Mouse (Mus musculus): ENCODE measurements at regions not wholly inside any gene's neighbourhood (a gene's known extent, or its start where the extent isn't known, plus 50 kb on each side); places are given as distances from the start of the nearest gene placed in this dataset.

DNA sequence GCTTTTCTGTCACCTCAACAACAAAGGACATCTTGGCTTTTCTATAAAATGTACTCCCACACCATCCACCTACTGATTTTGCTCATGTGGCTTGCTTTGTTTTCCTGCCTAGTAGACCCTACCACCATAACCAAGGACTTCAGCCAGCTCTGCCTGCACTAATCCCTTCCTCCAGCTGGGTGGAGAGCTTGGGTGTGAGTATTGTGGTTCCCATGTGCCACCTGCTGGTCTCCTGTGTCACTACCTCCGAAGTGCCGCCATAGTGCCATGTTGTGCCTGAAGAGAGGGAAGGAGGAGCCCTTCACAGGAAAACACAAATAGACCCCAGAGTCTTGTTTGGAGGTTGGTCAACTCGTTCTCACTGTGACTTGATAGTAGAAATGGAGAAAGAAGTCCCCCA lies 181.3 kb upstream of the Spaca1 start:
- Histone ChIP-seq H3K4me2 (no peak overlapping the region), H3K36me3 (no peaks in the 10 kb centered on the region), H3K4me3 (replicated peaks) (no peak overlapping the region), H3K9me3 (replicated peaks) (no peaks in the 10 kb centered on the region), H3K9ac (replicated peaks) (no peak overlapping the region), H3K27me3 (replicated peaks) (no peaks in the 10 kb centered on the region), H3K4me1 (peaks cover 5% of the 10 kb centered on the region; the same call in 1 of the 2 replicates), H3K27ac (replicated peaks) (no peak overlapping the region)
- peak; percentile 69; the same call in 1 of the 2 replicates for ATAC-seq (ENCODE audit: low FRiP score)
- WGBS: 9% methylated on average over 3 of the region's 3 CpGs

DNA sequence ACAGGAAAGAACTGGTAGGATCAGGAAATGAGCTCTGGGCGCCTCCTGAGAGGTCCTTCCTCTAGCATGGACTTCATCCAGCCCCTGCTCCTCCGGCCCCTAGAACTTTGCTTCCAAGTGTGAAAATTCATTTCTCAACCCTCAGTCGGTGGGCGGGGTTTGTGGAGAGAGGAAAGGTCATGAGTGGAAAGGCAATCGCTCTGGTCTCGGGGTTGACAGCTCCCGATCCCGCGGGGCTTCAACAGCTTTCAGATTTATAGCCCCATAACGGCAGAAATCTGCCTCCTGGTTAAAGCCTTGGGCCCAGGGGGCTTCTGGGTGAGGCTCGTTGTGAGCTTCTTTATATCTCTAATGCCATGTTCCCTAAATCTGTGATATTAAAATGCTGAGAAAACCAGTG lies 184.2 kb upstream of the Spaca1 start:
- WGBS: 41% methylated on average over 11 of the region's 11 CpGs
- Histone ChIP-seq H3K9me3 (replicated peaks) (no peaks in the 10 kb centered on the region), H3K27me3 (replicated peaks) (no peaks in the 10 kb centered on the region), H3K36me3 (no peaks in the 10 kb centered on the region), H3K4me1 (peaks cover 5% of the 10 kb centered on the region; the same call in 1 of the 2 replicates), H3K4me2 (0 out of 2 replicates have a peak overlapping the region, but pooled peaks have one; percentile 11), H3K4me3 (replicated peaks) (no peak overlapping the region), H3K9ac (replicated peaks) (no peak overlapping the region), H3K27ac (replicated peaks) (no peak overlapping the region)
- ATAC-seq (ENCODE audit: low FRiP score): no peak

DNA sequence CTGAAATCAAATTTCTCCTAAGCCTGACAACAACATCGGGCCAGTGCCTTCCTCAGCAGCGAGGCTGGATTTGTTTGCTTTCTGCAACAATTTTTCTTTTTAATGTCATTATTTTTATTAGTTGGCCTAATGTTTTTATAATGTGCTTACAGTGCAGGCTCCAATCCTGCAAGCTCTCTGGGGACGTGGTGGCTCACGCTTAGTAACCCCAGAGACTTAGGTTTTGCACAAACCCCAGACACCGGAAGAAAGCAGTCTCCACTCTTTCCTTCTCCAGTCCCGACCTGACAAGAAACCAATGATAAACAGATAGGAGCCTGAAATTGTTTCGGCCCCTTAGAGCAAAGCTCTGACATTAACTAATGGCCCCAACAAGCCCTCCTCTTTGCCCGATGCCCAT lies 184.7 kb upstream of the Spaca1 start:
- 52% methylated on average over 8 of the region's 8 CpGs for WGBS
- no peak for ATAC-seq (ENCODE audit: low FRiP score)
- no peak overlapping the region for H3K27ac ChIP-seq (replicated peaks)

DNA sequence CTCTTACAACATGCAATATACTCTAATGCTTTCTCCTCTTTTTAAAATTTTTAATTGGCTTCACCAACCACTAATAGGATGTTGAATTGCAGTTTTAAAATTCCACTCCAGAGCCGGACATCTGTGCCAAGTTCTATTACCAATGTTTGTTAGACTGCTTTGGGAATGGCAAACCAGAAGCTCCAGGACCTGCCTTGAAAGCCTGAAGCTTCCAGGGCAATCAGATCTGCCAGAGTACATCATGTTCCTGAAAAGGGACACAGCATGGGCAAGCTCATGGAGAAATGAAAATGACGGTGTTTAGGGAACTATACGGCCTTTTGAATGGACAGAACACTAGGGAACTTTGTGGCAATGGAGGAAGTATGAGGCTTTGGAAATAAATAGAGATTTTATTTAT lies 187.8 kb upstream of the Spaca1 start:
- peaks cover 19% of the 10 kb centered on the region for H3K4me1 ChIP-seq
- no peaks in the 10 kb centered on the region for H3K27me3 ChIP-seq (replicated peaks)
- no peaks in the 10 kb centered on the region for H3K36me3 ChIP-seq
- WGBS: 77% methylated on average over 3 of the region's 3 CpGs
- no peak overlapping the region for H3K4me3 ChIP-seq (replicated peaks)
- no peak for ATAC-seq (ENCODE audit: low FRiP score)
- H3K4me2 ChIP-seq: no peak overlapping the region
- no peak overlapping the region for H3K27ac ChIP-seq (replicated peaks)
- no peak overlapping the region for H3K9ac ChIP-seq (replicated peaks)
- H3K9me3 ChIP-seq (replicated peaks): no peaks in the 10 kb centered on the region

More for the DNA sequence above, 184.7 kb upstream of the Spaca1 start:
- no peak overlapping the region for H3K4me3 ChIP-seq (replicated peaks)
- 0 out of 2 replicates have a peak overlapping the region, but pooled peaks have one; percentile 11 for H3K4me2 ChIP-seq
- peaks cover 5% of the 10 kb centered on the region; the same call in 1 of the 2 replicates for H3K4me1 ChIP-seq
- H3K27me3 ChIP-seq (replicated peaks): no peaks in the 10 kb centered on the region
- no peak overlapping the region for H3K9ac ChIP-seq (replicated peaks)
- H3K36me3 ChIP-seq: no peaks in the 10 kb centered on the region
- H3K9me3 ChIP-seq (replicated peaks): no peaks in the 10 kb centered on the region

DNA sequence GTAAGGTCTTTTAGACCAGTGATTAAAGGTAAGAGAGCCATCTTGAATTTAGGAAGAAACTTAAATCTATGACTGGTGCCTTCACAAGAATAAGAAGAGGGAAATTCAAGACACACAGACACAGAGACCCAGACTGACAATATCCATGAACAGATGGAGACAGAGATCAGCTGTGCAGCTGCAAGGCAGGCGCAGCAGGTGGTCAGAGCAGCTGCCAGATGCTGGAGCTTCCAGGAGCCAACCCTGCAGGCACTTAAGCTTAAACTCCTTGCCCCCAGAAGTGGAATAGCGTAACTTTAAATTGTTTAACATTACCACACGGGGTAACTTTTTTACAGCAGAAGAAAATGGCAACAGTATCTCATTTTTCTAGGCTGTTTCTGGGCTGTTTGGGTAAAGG lies 189.6 kb upstream of the Spaca1 start:
- ATAC-seq (ENCODE audit: low FRiP score): no peak
- 53% methylated on average over 3 of the region's 3 CpGs for WGBS
- H3K9ac ChIP-seq (replicated peaks): no peak overlapping the region

DNA sequence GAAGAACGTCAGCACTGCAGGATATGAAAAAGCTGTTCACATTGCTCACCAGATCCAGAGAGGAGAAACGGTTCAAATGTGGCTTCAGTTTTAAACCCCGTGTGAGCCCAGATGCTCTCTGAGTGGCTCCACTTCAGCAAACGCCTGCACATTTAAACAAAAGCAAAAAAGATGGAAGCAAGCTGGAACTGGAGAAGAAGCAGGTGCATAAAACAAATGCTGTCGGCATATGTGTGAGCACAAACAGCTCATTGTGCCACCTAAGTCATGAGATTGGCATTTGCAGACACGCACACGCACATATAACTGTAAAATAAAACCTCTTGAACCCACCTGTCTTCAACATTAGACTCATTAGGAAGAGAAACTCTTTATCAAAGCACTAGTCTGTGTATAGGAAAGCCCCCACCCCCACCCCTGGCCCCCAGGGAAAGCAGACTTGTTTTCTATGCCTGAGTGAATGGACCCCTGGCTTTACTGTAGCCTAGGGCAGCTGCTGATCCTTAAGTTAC lies 191.1 kb upstream of the Spaca1 start:
- H3K4me2 ChIP-seq: peak overlapping the region; percentile 39
- H3K27me3 ChIP-seq (replicated peaks): no peaks in the 10 kb centered on the region
- no peak overlapping the region for H3K27ac ChIP-seq (replicated peaks)
- 35% methylated on average over 7 of the region's 7 CpGs for WGBS
- peaks cover 15% of the 10 kb centered on the region for H3K4me1 ChIP-seq
- peak; percentile 31; the same call in 1 of the 2 replicates for ATAC-seq (ENCODE audit: low FRiP score)
- no peaks in the 10 kb centered on the region for H3K36me3 ChIP-seq
- 0 out of 2 replicates have a peak overlapping the region, but pooled peaks have one; percentile 6 for H3K4me3 ChIP-seq (replicated peaks)
- 0 out of 2 replicates have a peak overlapping the region, but pooled peaks have one; percentile 23 for H3K9ac ChIP-seq (replicated peaks)
- H3K9me3 ChIP-seq (replicated peaks): no peaks in the 10 kb centered on the region

More for the DNA sequence above, 189.6 kb upstream of the Spaca1 start:
- Histone ChIP-seq H3K9me3 (replicated peaks) (no peaks in the 10 kb centered on the region), H3K27ac (replicated peaks) (no peak overlapping the region), H3K36me3 (no peaks in the 10 kb centered on the region), H3K4me3 (replicated peaks) (no peak overlapping the region), H3K27me3 (replicated peaks) (no peaks in the 10 kb centered on the region), H3K4me1 (peaks cover 15% of the 10 kb centered on the region), H3K4me2 (no peak overlapping the region)

DNA sequence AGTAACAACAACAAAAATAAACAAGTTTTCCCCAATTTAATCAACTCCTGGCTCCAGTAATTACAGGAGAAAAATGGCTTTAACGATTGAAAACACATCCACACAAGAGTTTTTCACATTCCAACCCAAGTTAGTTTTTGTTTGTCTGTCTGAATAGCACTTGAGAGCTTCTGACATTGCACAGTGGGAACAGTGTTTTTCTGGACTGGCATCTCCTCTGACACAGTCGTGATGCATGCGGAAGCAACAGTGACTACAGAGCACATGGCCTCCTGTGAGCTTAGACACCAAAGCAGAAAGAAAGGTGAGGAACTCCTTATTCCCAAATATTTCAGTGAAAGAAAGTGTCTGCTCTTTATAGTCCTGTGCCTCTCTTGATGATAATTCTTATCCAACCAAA lies 191.7 kb upstream of the Spaca1 start:
- Histone ChIP-seq H3K27ac (replicated peaks) (no peak overlapping the region), H3K27me3 (replicated peaks) (no peaks in the 10 kb centered on the region), H3K4me3 (replicated peaks) (no peak overlapping the region), H3K9ac (replicated peaks) (no peak overlapping the region), H3K4me1 (peaks cover 15% of the 10 kb centered on the region), H3K4me2 (0 out of 2 replicates have a peak overlapping the region, but pooled peaks have one; percentile 39), H3K36me3 (no peaks in the 10 kb centered on the region), H3K9me3 (replicated peaks) (no peaks in the 10 kb centered on the region)
- 52% methylated on average over 3 of the region's 3 CpGs for whole genome bisulfite sequencing
- ATAC-seq (ENCODE audit: low FRiP score): no peak

DNA sequence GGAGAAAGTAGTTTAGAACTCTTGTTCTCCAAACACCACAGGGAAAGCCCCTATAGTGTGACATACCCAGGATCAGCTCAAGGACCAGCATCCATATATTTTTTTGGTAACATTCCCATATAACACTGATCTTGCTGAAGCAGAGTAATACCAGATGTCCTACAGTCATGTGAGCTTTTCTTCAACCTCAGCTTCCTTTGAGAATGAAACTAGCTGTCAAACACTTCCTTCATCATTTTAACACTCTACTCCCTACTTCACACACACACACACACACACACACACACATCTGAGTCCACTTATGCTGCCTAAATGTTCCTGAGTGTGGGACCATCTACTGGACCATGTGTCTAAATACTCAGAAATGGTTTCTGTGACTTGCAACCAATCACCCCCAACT lies 209.5 kb upstream of the Spaca1 start:
- Histone ChIP-seq H3K4me2 (no peak overlapping the region), H3K36me3 (no peaks in the 10 kb centered on the region), H3K9ac (replicated peaks) (no peak overlapping the region), H3K4me1 (no peaks in the 10 kb centered on the region), H3K27ac (replicated peaks) (no peak overlapping the region), H3K9me3 (replicated peaks) (no peaks in the 10 kb centered on the region), H3K4me3 (replicated peaks) (no peak overlapping the region), H3K27me3 (replicated peaks) (no peaks in the 10 kb centered on the region)
- no peak for ATAC-seq (ENCODE audit: low FRiP score)

DNA sequence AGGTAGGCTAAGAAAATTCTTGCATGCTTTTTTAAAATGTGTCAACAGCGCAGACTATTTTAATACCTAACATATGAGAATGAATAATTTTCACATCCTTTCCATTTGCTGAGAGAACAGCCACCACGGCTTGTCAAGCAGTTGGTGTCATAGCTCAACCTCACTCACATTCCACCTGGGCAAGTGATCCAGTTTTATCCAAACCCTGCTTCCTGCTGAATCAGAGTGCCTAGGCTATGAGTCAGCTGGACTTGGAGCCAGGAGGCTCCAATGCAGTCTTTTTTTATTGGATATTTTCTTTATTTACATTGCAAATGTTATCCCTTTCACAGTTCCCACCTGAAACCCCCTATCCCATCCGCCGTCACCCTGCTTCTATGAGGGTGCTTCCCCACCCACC lies 210.5 kb upstream of the Spaca1 start:
- Histone ChIP-seq H3K27me3 (replicated peaks) (no peaks in the 10 kb centered on the region), H3K27ac (replicated peaks) (no peak overlapping the region), H3K9ac (replicated peaks) (no peak overlapping the region), H3K4me2 (no peak overlapping the region), H3K4me1 (no peaks in the 10 kb centered on the region), H3K9me3 (replicated peaks) (no peaks in the 10 kb centered on the region), H3K4me3 (replicated peaks) (no peak overlapping the region), H3K36me3 (no peaks in the 10 kb centered on the region)
- 98% methylated on average over 4 of the region's 4 CpGs for WGBS
- ATAC-seq (ENCODE audit: low FRiP score): no peak

DNA sequence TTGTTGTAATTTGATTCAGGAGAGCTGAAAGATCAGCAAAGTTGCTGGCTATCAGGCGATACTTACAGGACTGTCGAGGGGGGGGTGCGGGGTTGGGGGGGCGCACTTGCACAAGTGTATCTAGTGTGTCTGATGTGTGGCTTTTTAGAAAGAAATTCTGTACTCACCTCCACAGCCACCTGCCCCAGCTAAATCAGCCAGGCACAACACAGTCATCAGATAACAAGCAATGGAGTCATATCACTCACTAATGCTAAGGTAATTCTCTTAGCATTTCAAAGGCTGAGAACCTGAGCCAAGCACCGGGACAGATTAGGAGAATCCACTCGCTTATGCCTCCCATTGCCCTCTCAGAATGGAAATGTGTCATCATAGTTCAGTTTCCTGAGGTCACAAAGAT lies 211.8 kb upstream of the Spaca1 start:
- H3K4me3 ChIP-seq (replicated peaks): no peak overlapping the region
- no peaks in the 10 kb centered on the region for H3K9me3 ChIP-seq (replicated peaks)
- ATAC-seq (ENCODE audit: low FRiP score): no peak
- H3K4me1 ChIP-seq: no peaks in the 10 kb centered on the region
- no peak overlapping the region for H3K27ac ChIP-seq (replicated peaks)
- WGBS: 65% methylated on average over 6 of the region's 6 CpGs
- no peak overlapping the region for H3K9ac ChIP-seq (replicated peaks)
- no peaks in the 10 kb centered on the region for H3K36me3 ChIP-seq
- no peak overlapping the region for H3K4me2 ChIP-seq
- no peaks in the 10 kb centered on the region for H3K27me3 ChIP-seq (replicated peaks)

DNA sequence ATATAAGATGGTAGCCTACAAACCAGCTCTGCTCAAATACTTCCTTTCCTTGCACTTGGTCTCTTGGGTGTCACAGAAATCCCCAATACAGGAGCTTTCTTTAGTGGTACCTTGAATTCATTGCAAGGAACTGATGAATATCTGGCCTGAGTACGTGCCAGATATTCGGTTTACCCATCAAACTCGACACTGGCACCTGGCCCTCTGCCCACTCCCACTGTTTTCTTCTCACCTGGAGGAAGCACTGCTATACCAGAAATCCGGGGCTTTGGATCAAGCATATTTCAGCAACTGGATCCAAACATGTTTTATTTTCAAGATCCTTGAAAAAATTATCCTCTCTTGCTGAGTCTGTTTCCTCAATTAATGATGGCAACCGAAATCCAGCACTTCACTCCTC lies 214.4 kb upstream of the Spaca1 start:
- Histone ChIP-seq H3K4me3 (replicated peaks) (no peak overlapping the region), H3K9me3 (replicated peaks) (no peaks in the 10 kb centered on the region), H3K27ac (replicated peaks) (no peak overlapping the region), H3K36me3 (no peaks in the 10 kb centered on the region), H3K9ac (replicated peaks) (no peak overlapping the region), H3K27me3 (replicated peaks) (no peaks in the 10 kb centered on the region), H3K4me1 (no peaks in the 10 kb centered on the region), H3K4me2 (no peak overlapping the region)
- 90% methylated on average over 5 of the region's 5 CpGs for WGBS
- no peak for ATAC-seq (ENCODE audit: low FRiP score)

DNA sequence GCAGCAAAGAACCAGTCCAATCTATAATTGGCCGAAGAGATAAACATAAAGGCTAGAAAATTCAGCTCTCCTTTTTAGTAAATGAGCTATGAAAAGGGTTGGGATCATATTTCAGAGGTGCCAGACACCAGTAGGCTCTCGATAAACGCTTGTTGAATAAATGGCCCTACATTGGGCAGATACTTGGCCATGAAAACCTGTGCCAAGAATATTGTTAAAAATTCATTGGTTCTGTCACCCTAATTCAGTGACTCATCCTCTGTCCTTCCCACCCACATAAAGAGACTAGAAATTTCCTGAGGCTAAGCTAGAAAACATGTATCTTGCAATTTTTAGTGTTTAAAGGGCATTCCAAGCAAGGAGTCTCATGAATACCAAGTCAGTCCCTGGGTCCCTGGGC lies 224.3 kb upstream of the Spaca1 start:
- ATAC-seq (ENCODE audit: low FRiP score): no peak
- Histone ChIP-seq H3K4me2 (no peak overlapping the region), H3K27ac (replicated peaks) (no peak overlapping the region), H3K36me3 (no peaks in the 10 kb centered on the region), H3K9me3 (replicated peaks) (no peaks in the 10 kb centered on the region), H3K27me3 (replicated peaks) (no peaks in the 10 kb centered on the region), H3K4me3 (replicated peaks) (no peak overlapping the region), H3K9ac (replicated peaks) (no peak overlapping the region), H3K4me1 (no peaks in the 10 kb centered on the region)
- 71% methylated on average over 3 of the region's 3 CpGs for WGBS

DNA sequence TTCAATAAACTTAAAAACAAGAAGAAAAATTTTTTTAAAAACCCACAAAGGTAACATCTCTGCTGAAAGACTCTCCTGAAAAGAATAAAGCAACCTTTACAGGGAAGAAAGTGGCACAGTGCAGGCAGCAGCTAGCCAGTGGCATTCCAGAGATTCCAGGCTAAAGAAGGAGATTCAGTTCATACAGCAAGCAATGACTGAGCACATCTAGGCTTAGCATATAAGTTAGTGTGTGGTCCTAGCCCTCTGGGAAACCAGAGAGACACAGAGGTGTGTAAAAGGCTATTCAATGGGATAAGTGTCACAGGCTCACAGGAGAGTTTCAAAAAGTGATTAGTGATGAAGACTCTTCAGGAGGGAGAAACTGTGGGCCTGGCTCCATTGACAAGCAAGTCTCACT lies 225.4 kb upstream of the Spaca1 start:
- no peak overlapping the region for H3K4me2 ChIP-seq
- H3K4me1 ChIP-seq: no peaks in the 10 kb centered on the region
- no peak overlapping the region for H3K9ac ChIP-seq (replicated peaks)
- ATAC-seq (ENCODE audit: low FRiP score): no peak
- H3K27ac ChIP-seq (replicated peaks): no peak overlapping the region
- no peak overlapping the region for H3K4me3 ChIP-seq (replicated peaks)
- no peaks in the 10 kb centered on the region for H3K9me3 ChIP-seq (replicated peaks)
- H3K36me3 ChIP-seq: no peaks in the 10 kb centered on the region
- no peaks in the 10 kb centered on the region for H3K27me3 ChIP-seq (replicated peaks)
